Comparison of ENCODE assay signal across 16 mouse cellular contexts in genomic region chr1:86225195-86225594, GRCm38 (mm10).
DNase-seq lines count a peak whose midpoint lies in the region; ATAC-seq and TF ChIP-seq lines count a peak whose summit lies in the region.
"Had no signal": no experiment of that assay in that cellular context is flagged by ENCODE, and none has a peak within 500 bp of the region (broad histone marks: within the 10 kb centered on the region; RNA-seq: fewer than 3 reads in every experiment).

No protein-coding gene starts in this region.

- no peaks in the 10 kb centered on the region for H3K4me1 ChIP-seq in forebrain, embryonic 14.5 days (ENCODE audit: control insufficient read depth, insufficient read depth, low read length)
- H3K4me1 ChIP-seq in forebrain, embryonic 13.5 days = no peaks in the 10 kb centered on the region
- H3K4me1 ChIP-seq in liver, embryonic 13.5 days (replicated peaks) = peaks cover 62% of the 10 kb centered on the region
- peaks cover 28% of the 10 kb centered on the region for H3K4me1 ChIP-seq in liver, embryonic 11.5 days (replicated peaks; ENCODE audit: control insufficient read depth, insufficient read depth, low read length)
- no peaks in the 10 kb centered on the region for H3K4me1 ChIP-seq in stomach, embryonic 15.5 days
- peaks cover 2% of the 10 kb centered on the region; the same call in 1 of the 2 replicates for H3K4me1 ChIP-seq in lung, adult 2 months (ENCODE audit: control insufficient read depth, insufficient read depth, low read length)
- H3K4me1 ChIP-seq: embryonic facial prominence, embryonic 15.5 days; hindbrain, embryonic 13.5 days; limb, embryonic 13.5 days had no signal

- no peak for TF ChIP-seq POLR2A in lung, adult 2 months (IDR thresholded peaks at IDR 0.05; ENCODE audit: borderline replicate concordance, extremely low read depth, low read depth, low read length)

- no peak overlapping the region for H3K9ac ChIP-seq in forebrain, embryonic 14.5 days (ENCODE audit: low read length)
- no peak overlapping the region for H3K9ac ChIP-seq in forebrain, embryonic 13.5 days
- no peak overlapping the region for H3K9ac ChIP-seq in liver, embryonic 13.5 days
- H3K9ac ChIP-seq in liver, embryonic 11.5 days (ENCODE audit: low read depth, low read length) = no peak overlapping the region
- no peak overlapping the region for H3K9ac ChIP-seq in stomach, embryonic 15.5 days
- H3K9ac ChIP-seq: embryonic facial prominence, embryonic 15.5 days; hindbrain, embryonic 13.5 days; limb, embryonic 13.5 days; lung, embryonic 14.5 days had no signal

- H3K27ac ChIP-seq in forebrain, embryonic 14.5 days (ENCODE audit: low read depth, low read length) = no peak overlapping the region
- H3K27ac ChIP-seq in forebrain, embryonic 13.5 days = no peak overlapping the region
- H3K27ac ChIP-seq in liver, embryonic 13.5 days = peak overlapping the region; percentile 14
- H3K27ac ChIP-seq in liver, embryonic 11.5 days (ENCODE audit: low read depth, low read length) = no peak overlapping the region
- H3K27ac ChIP-seq in stomach, embryonic 15.5 days = no peak overlapping the region
- H3K27ac ChIP-seq: embryonic facial prominence, embryonic 15.5 days; hindbrain, embryonic 13.5 days; limb, embryonic 13.5 days had no signal

- H3K4me2 ChIP-seq in forebrain, embryonic 14.5 days (ENCODE audit: low read length) = no peak overlapping the region
- no peak overlapping the region for H3K4me2 ChIP-seq in forebrain, embryonic 13.5 days
- H3K4me2 ChIP-seq in liver, embryonic 13.5 days = no peak overlapping the region
- H3K4me2 ChIP-seq in liver, embryonic 11.5 days = no peak overlapping the region
- H3K4me2 ChIP-seq in stomach, embryonic 15.5 days = no peak overlapping the region
- H3K4me2 ChIP-seq: embryonic facial prominence, embryonic 15.5 days; hindbrain, embryonic 13.5 days; limb, embryonic 13.5 days; lung, embryonic 14.5 days had no signal

- H3K36me3 ChIP-seq in forebrain, embryonic 14.5 days (ENCODE audit: control insufficient read depth, insufficient read depth, low read length) = no peaks in the 10 kb centered on the region
- H3K36me3 ChIP-seq in forebrain, embryonic 13.5 days (ENCODE audit: poor library complexity, severe bottlenecking) = no peaks in the 10 kb centered on the region
- no peaks in the 10 kb centered on the region for H3K36me3 ChIP-seq in liver, embryonic 13.5 days
- no peaks in the 10 kb centered on the region for H3K36me3 ChIP-seq in liver, embryonic 11.5 days (ENCODE audit: control insufficient read depth, insufficient read depth, low read length)
- no peaks in the 10 kb centered on the region for H3K36me3 ChIP-seq in stomach, embryonic 15.5 days
- H3K36me3 ChIP-seq: embryonic facial prominence, embryonic 15.5 days; hindbrain, embryonic 13.5 days had no signal

- no peak for TF ChIP-seq CTCF in lung, adult 2 months (IDR thresholded peaks at IDR 0.05; ENCODE audit: insufficient read depth, low read length)

- H3K9me3 ChIP-seq in forebrain, embryonic 14.5 days (replicated peaks; ENCODE audit: control insufficient read depth, low read length) = no peaks in the 10 kb centered on the region
- no peaks in the 10 kb centered on the region for H3K9me3 ChIP-seq in forebrain, embryonic 13.5 days (replicated peaks)
- no peaks in the 10 kb centered on the region for H3K9me3 ChIP-seq in liver, embryonic 13.5 days (replicated peaks)
- H3K9me3 ChIP-seq in liver, embryonic 11.5 days (ENCODE audit: control insufficient read depth, low read length) = no peaks in the 10 kb centered on the region
- no peaks in the 10 kb centered on the region for H3K9me3 ChIP-seq in stomach, embryonic 15.5 days
- H3K9me3 ChIP-seq: embryonic facial prominence, embryonic 15.5 days; hindbrain, embryonic 13.5 days; limb, embryonic 13.5 days had no signal

- H3K27me3 ChIP-seq in forebrain, embryonic 14.5 days (replicated peaks; ENCODE audit: control insufficient read depth, insufficient read depth, low read length) = no peaks in the 10 kb centered on the region
- no peaks in the 10 kb centered on the region for H3K27me3 ChIP-seq in forebrain, embryonic 13.5 days
- H3K27me3 ChIP-seq in liver, embryonic 13.5 days = no peaks in the 10 kb centered on the region
- H3K27me3 ChIP-seq in liver, embryonic 11.5 days (replicated peaks; ENCODE audit: control insufficient read depth, insufficient read depth, low read length) = no peaks in the 10 kb centered on the region
- no peaks in the 10 kb centered on the region for H3K27me3 ChIP-seq in stomach, embryonic 15.5 days (replicated peaks)
- H3K27me3 ChIP-seq: CH12.LX; embryonic facial prominence, embryonic 15.5 days; hindbrain, embryonic 13.5 days; limb, embryonic 13.5 days had no signal

- WGBS in forebrain, embryonic 14.5 days = 63% methylated on average over 6 of the region's 6 CpGs
- WGBS in forebrain, embryonic 13.5 days = 72% methylated on average over 6 of the region's 6 CpGs
- 58% methylated on average over 6 of the region's 6 CpGs for WGBS in liver, embryonic 13.5 days (ENCODE audit: insufficient replicate concordance)
- WGBS in liver, embryonic 11.5 days = 69% methylated on average over 6 of the region's 6 CpGs
- 56% methylated on average over 6 of the region's 6 CpGs for WGBS in stomach, embryonic 15.5 days
- 66% methylated on average over 6 of the region's 6 CpGs for WGBS in lung, adult 2 months

- no peak overlapping the region for H3K4me3 ChIP-seq in forebrain, embryonic 14.5 days (ENCODE audit: low read depth, low read length)
- no peak overlapping the region for H3K4me3 ChIP-seq in forebrain, embryonic 13.5 days
- no peak overlapping the region for H3K4me3 ChIP-seq in liver, embryonic 13.5 days (replicated peaks)
- H3K4me3 ChIP-seq in liver, embryonic 11.5 days (ENCODE audit: low read depth, low read length) = no peak overlapping the region
- no peak overlapping the region for H3K4me3 ChIP-seq in stomach, embryonic 15.5 days (replicated peaks)
- H3K4me3 ChIP-seq in lung, adult 2 months (replicated peaks; ENCODE audit: extremely low read depth, low read depth, low read length) = no peak overlapping the region
- H3K4me3 ChIP-seq: embryonic facial prominence, embryonic 15.5 days; hindbrain, embryonic 13.5 days; limb, embryonic 13.5 days had no signal

- no peak for ATAC-seq in forebrain, embryonic 14.5 days
- no peak for ATAC-seq in forebrain, embryonic 13.5 days
- ATAC-seq in liver, embryonic 13.5 days (ENCODE audit: low read depth) = no peak
- no peak; the same call in 1 of the 2 replicates for ATAC-seq in liver, embryonic 11.5 days (replicated peaks; ENCODE audit: low FRiP score)
- peak; percentile 73; the same call in 1 of the 2 replicates for ATAC-seq in stomach, embryonic 15.5 days (ENCODE audit: insufficient read depth, low FRiP score, low read depth)

- peak; percentile 28 for DNase-seq in forebrain, embryonic 14.5 days (ENCODE audit: low spot score)
- DNase-seq in liver, embryonic 13.5 days = no peak
- DNase-seq in liver, embryonic 11.5 days (ENCODE audit: low spot score) = no peak
- peak; percentile 50 for DNase-seq in c-Kit-positive CD71-positive TER-119-negative erythroid progenitor cells, embryonic 14.5 days (ENCODE audit: low read depth)
- DNase-seq in lung, adult 2 months = no peak
- DNase-seq in heart, adult 11 months = no peak
- DNase-seq: cerebellum, adult 11-12 months; kidney, adult 11 months; kidney, postnatal 10 days; lung, embryonic 14.5 days had no signal

Comparison
In these comparisons a context has a peak if more than half of its experiments do, and no peak if none do; other contexts are left out.
1. DNase-seq: peak in forebrain, embryonic 14.5 days (single experiment) and c-Kit-positive CD71-positive TER-119-negative erythroid progenitor cells, embryonic 14.5 days (single experiment); none in liver, embryonic 13.5 days (single experiment), liver, embryonic 11.5 days (single experiment), lung, adult 2 months (single experiment) and heart, adult 11 months (single experiment).